Mouse (Mus musculus): ENCODE measurements around the gene Tulp2. TPM values are rescaled to one million over a fixed set of nuclear protein-coding genes. Genes with fewer than 3 reads are reported as not detected.

The Tulp2 gene
- 0.22 TPM in 1 of 2 replicates, not detected in the other for polyA plus RNA-seq (2015; fragmentation: Nextera tagmentation; extraction: Ambion mirVana)

DNA sequence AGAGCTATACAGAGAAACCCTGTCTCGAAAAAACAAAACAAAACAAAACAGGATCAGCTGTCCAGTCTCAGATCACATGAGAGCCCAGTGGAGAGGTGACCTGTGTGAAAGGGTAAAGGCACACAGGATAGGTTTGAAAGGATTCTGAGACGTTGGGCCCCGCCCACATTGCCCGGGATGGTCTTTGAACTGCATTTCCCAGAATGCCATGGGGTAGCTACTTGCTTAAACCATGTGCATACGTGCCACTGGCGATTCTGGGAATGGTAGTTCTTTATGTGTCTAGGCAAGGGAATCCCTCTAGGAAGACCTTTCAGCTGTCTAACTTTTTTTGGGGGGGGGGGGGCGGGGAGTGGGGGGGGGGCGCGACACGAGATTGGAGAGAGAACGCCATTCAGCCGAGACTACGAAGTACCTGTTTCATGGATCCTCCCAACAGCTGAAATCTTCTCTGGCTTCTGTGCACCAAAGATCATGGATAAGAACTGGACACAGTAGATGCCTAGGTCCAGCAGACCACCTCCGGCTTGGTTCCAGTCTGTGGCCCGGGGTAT is at the start of gene Tulp2:
Gene Tulp2, plus strand, starts transcription at position 504 of the 554 bp plus-strand sequence.
- H3K4me2 ChIP-seq (replicated peaks) = no peak within 1 kb of the TSS
- ATAC-seq = peak; percentile 89
- no peaks in the 10 kb centered on the region for H3K36me3 ChIP-seq
- H3K27ac ChIP-seq = no peak within 1 kb of the TSS
- no peaks in the 10 kb centered on the region for H3K9me3 ChIP-seq
- no peak within 1 kb of the TSS for H3K9ac ChIP-seq (replicated peaks)
- no peaks in the 10 kb centered on the region for H3K4me1 ChIP-seq (replicated peaks)
- WGBS = 52% methylated on average over 15 of the region's 15 CpGs
- H3K27me3 ChIP-seq = no peaks in the 10 kb centered on the region
- no peak within 1 kb of the TSS for H3K4me3 ChIP-seq (replicated peaks)

DNA sequence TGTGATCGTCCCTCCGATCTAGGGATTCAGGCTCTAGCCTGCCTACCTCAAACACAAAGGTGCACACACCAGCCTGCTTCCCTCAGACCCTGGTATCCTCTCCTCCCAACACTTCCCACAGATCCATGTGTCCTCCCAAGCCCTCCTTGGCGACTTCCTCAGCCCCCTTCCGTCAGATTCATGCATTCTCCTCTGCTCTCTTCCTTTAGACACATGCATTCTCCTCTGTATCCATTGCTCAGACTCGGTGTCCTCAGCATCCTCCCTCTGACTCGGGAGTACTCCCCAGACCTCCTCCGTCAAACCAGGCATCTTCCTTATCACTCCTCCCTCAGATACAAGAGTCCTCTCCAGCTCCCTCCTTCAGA is 47.9 kb upstream of the Tulp2 start:
- H3K9me3 ChIP-seq = no peaks in the 10 kb centered on the region
- WGBS = under 1% methylated on average over 7 of the region's 7 CpGs
- ATAC-seq = no peak
- H3K27ac ChIP-seq = peak overlapping the region; percentile 94
- H3K4me2 ChIP-seq (replicated peaks) = peak overlapping the region; percentile 99
- H3K36me3 ChIP-seq = peaks cover 33% of the 10 kb centered on the region
- peak overlapping the region; percentile 92 for H3K9ac ChIP-seq (replicated peaks)
- H3K4me1 ChIP-seq (replicated peaks) = peaks cover 47% of the 10 kb centered on the region
- peak overlapping the region; percentile 95 for H3K4me3 ChIP-seq (replicated peaks)
- H3K27me3 ChIP-seq = no peaks in the 10 kb centered on the region

DNA sequence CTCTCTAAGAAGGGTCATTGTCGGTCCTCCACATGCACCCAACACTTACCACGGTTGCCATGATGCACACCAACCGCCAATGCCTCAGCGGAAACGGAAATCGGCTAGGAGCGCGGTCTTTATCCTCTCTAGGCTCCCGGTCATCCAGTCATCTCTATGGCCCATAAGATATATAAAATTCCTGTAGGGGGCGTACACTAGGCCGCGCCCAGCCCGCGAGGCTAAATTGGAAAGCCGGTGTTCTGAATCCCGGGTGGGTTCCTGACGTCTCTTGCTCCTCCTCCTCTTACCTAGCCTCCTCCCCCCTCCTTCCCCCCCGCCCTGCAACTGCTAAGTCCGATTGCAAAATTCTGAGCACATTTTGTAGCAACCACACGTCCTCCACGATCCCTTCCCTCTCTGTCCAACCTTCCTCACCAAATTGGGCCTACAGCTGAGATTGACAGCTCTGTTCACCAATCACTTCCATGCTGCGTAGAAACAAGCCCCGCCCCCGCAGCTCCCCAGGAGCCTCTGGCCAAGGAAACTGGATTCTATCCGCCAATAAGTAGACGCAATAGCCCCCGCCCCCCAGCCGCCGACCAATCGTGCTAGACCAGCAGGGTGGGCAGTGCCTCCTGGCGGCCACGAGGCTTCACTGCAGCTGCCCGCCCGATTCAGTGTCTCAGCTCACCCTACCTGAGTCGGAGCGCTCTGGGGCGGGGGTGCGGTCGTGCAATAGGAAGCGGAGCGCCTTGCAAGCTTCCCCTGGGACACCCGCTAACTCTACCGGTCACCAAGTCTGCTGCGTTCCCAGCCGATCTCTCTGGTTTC is 47.3 kb upstream of the Tulp2 start, which contains the start of gene Gys1:
Gene Gys1, plus strand, starts transcription at position 642 of the 813 bp plus-strand sequence.
- no peaks in the 10 kb centered on the region for H3K9me3 ChIP-seq
- H3K36me3 ChIP-seq = peaks cover 27% of the 10 kb centered on the region
- H3K9ac ChIP-seq (replicated peaks) = peak within 1 kb of the TSS; percentile 92
- under 1% methylated on average over 45 of the region's 45 CpGs for WGBS
- H3K4me1 ChIP-seq (replicated peaks) = peaks cover 47% of the 10 kb centered on the region
- H3K4me2 ChIP-seq (replicated peaks) = peak within 1 kb of the TSS; percentile 99
- peak within 1 kb of the TSS; percentile 94 for H3K27ac ChIP-seq
- no peaks in the 10 kb centered on the region for H3K27me3 ChIP-seq
- peak within 1 kb of the TSS; percentile 95 for H3K4me3 ChIP-seq (replicated peaks)
- peak; percentile 97 for ATAC-seq

DNA sequence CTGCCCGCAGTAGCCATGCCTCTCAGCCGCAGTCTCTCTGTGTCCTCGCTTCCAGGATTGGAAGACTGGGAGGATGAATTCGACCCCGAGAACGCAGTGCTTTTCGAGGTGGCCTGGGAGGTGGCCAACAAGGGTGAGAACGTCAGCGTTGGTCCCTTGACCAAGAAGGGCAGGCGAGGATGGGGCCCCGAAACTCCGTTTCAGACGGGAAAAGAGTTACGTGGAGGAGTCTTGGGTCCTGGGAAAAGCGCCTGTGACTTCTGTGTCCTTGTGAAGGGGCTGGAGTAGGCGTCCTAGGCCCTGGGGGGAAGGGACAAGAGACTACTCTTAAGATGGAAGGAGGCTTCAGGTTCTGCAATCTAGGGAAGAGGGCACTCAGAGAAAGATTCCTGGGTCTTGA is 46.6 kb upstream of the Tulp2 start:
- Histone ChIP-seq H3K4me2 (replicated peaks) (peak overlapping the region; percentile 99), H3K36me3 (peaks cover 24% of the 10 kb centered on the region), H3K27me3 (no peaks in the 10 kb centered on the region), H3K4me3 (replicated peaks) (peak overlapping the region; percentile 95), H3K9me3 (no peaks in the 10 kb centered on the region), H3K27ac (peak overlapping the region; percentile 35; the same call in 1 of the 2 replicates), H3K9ac (replicated peaks) (peak overlapping the region; percentile 79), H3K4me1 (replicated peaks) (peaks cover 47% of the 10 kb centered on the region)
- 1% methylated on average over 16 of the region's 16 CpGs for WGBS
- no peak for ATAC-seq

DNA sequence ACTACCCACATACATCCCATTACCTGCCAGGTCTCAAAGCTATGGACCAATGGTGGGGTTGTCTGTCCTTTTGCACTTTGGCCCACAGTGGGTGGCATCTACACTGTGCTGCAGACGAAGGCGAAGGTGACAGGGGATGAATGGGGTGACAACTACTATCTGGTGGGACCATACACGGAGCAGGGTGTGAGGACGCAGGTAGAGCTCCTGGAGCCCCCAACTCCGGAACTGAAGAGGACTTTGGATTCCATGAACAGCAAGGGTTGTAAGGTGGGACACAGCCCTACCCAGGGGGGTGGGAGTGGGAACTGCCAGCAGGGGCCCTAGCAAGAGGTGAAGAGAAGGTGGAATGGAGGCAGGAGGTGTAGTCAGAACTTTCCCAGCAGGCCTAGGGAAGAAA is 45.2 kb upstream of the Tulp2 start:
- ATAC-seq = no peak
- 93% methylated on average over 5 of the region's 5 CpGs for WGBS
- Histone ChIP-seq H3K9ac (replicated peaks) (0 out of 2 replicates have a peak overlapping the region, but pooled peaks have one; percentile 6), H3K9me3 (no peaks in the 10 kb centered on the region), H3K4me1 (replicated peaks) (peaks cover 47% of the 10 kb centered on the region), H3K36me3 (peaks cover 15% of the 10 kb centered on the region), H3K27ac (no peak overlapping the region), H3K27me3 (no peaks in the 10 kb centered on the region), H3K4me2 (replicated peaks) (no peak overlapping the region; the same call in 1 of the 2 replicates), H3K4me3 (replicated peaks) (no peak overlapping the region)

DNA sequence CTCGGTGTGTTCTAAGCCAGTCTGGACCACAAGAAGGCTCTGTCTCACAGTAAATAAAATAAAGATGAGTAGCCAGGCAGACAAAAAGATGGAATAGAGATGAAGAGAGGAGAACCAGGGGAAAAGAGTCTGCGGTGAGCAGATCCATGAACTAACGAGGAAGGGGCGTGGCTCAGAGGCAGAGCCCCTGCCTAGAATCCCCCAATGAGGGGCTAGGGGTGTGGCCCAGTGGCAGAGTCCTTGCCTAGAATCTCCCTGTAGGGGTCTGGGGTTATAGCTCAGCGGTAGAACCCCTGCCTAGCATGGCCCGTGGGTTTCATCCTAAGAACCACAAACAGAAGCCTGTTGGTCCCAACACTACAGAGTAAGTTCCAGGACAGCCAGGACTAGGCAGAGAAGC is 44.6 kb upstream of the Tulp2 start:
- peaks cover 13% of the 10 kb centered on the region for H3K36me3 ChIP-seq
- H3K4me1 ChIP-seq (replicated peaks) = peaks cover 47% of the 10 kb centered on the region
- no peak for ATAC-seq
- H3K4me2 ChIP-seq (replicated peaks) = no peak overlapping the region
- WGBS = 30% methylated on average over 6 of the region's 6 CpGs
- no peaks in the 10 kb centered on the region for H3K27me3 ChIP-seq
- H3K9ac ChIP-seq (replicated peaks) = no peak overlapping the region
- no peak overlapping the region for H3K4me3 ChIP-seq (replicated peaks)
- H3K27ac ChIP-seq = no peak overlapping the region
- no peaks in the 10 kb centered on the region for H3K9me3 ChIP-seq

DNA sequence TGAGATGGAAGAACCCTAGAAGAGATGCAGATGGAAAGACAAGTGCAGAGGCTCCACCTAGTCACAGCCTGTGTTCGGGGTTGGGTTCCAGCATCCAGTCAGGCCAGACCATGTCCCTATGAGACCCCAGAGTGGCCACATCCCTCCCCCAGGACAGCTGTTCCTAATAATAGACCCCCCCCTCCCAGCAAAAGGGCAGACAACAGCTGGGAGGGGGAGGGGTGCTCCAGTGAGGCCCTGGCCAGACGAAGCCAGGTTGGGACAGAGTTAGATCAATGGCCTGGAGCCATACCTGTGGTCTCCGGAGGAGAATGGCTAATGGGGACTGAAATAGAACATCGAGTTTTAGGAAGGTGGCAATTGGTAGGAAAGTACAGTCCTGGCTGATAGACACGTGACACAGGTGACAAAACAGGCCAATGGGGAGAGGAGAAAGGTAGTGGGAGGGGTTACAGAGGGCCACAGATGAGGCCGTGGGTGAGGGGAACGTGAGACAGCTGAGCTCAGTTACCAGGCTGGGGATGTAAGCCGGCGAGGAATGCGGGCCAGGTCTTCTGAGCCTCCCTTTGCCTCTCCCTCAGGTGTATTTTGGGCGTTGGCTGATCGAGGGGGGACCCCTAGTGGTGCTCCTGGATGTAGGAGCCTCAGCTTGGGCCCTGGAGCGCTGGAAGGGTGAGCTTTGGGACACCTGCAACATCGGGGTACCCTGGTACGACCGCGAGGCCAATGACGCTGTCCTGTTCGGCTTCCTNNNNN is 44.0 kb upstream of the Tulp2 start, which contains the start of gene Ruvbl2:
Gene Ruvbl2, minus strand, starts transcription at position 576 of the 756 bp plus-strand sequence.
- Histone ChIP-seq H3K27ac (no peak within 1 kb of the TSS), H3K4me1 (replicated peaks) (peaks cover 44% of the 10 kb centered on the region), H3K36me3 (peaks cover 17% of the 10 kb centered on the region), H3K4me2 (replicated peaks) (no peak within 1 kb of the TSS), H3K9me3 (no peaks in the 10 kb centered on the region), H3K4me3 (replicated peaks) (no peak within 1 kb of the TSS), H3K9ac (replicated peaks) (no peak within 1 kb of the TSS), H3K27me3 (no peaks in the 10 kb centered on the region)
- no peak for ATAC-seq
- WGBS = 21% methylated on average over 19 of the region's 19 CpGs

DNA sequence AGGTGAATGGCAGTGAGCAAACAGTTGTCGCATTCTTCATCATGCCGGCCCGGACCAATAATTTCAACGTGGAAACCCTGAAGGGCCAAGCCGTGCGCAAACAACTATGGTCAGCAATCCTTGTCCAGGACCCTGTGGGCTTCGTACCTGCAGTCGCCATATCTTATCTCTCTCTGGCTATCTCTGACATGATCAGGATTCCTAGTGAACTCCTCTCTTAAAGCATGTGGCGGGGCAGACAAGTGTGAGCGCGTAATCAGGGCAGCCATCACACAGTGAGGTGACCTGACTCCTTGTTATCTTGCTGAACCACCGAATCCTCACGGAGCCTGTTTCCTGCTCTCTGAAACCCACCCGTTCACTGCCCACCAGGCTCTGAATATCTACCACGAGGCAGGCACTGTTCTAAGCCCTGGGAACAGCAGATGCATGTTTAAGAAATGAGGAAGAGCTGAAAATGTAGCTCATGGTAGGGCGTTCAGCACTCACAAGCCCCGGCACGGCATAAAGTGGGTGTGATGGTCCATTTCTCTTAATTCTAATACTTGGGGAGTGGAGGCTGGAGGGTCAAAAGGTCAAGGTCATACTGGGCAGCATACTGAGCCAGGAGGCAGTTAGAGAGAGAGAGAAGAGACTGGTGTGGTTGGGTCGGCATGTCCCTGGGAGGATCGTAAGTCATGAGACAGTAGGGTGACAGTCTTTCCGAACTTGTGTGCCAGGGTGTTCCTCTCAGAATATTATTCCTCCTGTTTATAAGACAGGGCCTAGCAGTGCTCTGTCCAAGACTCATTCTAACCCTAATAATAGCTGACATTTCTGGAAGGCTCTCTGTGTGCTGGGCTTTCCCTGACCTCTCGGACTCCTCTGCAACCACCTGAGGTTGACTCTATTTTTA is 37.9 kb upstream of the Tulp2 start:
- H3K4me2 ChIP-seq (replicated peaks) = no peak overlapping the region
- H3K9ac ChIP-seq (replicated peaks) = no peak overlapping the region
- no peak overlapping the region for H3K27ac ChIP-seq
- H3K36me3 ChIP-seq = peaks cover 59% of the 10 kb centered on the region
- no peaks in the 10 kb centered on the region for H3K4me1 ChIP-seq (replicated peaks)
- ATAC-seq = no peak
- no peaks in the 10 kb centered on the region for H3K27me3 ChIP-seq
- no peaks in the 10 kb centered on the region for H3K9me3 ChIP-seq
- 90% methylated on average over 22 of the region's 22 CpGs for WGBS
- H3K4me3 ChIP-seq (replicated peaks) = no peak overlapping the region

DNA sequence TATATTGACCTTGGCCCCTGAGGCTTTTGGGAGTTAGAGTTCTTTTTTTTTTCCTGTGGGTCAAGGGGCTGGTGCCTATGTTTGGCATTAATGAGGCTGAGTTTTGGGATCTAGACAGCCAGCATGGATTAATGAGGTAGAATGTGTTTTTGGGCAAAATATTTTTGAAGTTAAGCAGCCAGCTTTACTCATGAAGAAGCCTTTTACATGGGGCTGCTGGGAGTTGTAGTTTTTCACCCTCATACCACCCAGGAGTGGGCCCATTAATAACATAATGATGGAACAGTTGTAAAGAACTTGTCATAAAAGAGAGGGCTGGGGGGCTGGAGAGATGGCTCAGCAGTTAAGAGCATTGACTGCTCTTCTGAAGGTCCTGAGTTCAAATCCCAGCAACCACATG is 35.1 kb upstream of the Tulp2 start:
- Histone ChIP-seq H3K27me3 (no peaks in the 10 kb centered on the region), H3K27ac (no peak overlapping the region), H3K4me3 (replicated peaks) (no peak overlapping the region), H3K9me3 (no peaks in the 10 kb centered on the region), H3K4me2 (replicated peaks) (no peak overlapping the region), H3K36me3 (peaks cover 63% of the 10 kb centered on the region), H3K4me1 (replicated peaks) (peaks cover 2% of the 10 kb centered on the region; the same call in 1 of the 2 replicates), H3K9ac (replicated peaks) (no peak overlapping the region)
- ATAC-seq = no peak

DNA sequence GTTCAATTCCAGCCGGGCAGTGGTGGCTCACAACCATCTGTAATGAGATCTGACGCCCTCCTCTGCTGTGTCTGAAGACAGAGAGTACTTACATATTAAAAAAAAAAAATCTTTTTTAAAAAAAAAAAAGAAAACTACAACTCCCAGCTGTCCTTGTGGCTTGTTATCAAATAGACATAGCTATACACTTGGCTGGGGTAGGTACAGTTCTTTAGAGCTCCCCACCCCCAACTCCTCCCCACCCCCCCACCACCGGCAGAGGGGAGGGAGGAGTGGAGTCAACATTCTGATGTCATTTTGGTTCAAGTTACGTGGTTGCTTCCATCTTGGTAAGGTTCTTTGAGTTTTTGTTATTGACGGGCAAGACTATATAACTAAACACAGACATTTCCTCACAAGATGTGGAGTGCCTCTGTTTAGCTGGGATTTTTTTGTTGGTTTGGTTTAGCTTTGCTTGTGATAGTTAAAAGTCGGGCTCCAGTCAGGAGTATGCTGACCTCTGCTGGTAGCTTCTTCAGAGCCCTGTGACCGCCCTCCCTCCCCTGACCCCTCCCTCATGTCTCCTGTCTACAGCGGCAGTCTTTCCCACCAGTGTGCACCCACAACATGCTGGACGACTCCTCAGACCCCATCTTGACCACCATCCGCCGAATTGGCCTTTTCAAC is 34.2 kb upstream of the Tulp2 start:
- Histone ChIP-seq H3K9ac (replicated peaks) (no peak overlapping the region), H3K36me3 (peaks cover 61% of the 10 kb centered on the region), H3K4me3 (replicated peaks) (no peak overlapping the region), H3K27me3 (no peaks in the 10 kb centered on the region), H3K4me1 (replicated peaks) (peaks cover 3% of the 10 kb centered on the region; the same call in 1 of the 2 replicates), H3K4me2 (replicated peaks) (no peak overlapping the region), H3K9me3 (no peaks in the 10 kb centered on the region), H3K27ac (no peak overlapping the region)
- no peak for ATAC-seq
- WGBS = 44% methylated on average over 11 of the region's 11 CpGs

DNA sequence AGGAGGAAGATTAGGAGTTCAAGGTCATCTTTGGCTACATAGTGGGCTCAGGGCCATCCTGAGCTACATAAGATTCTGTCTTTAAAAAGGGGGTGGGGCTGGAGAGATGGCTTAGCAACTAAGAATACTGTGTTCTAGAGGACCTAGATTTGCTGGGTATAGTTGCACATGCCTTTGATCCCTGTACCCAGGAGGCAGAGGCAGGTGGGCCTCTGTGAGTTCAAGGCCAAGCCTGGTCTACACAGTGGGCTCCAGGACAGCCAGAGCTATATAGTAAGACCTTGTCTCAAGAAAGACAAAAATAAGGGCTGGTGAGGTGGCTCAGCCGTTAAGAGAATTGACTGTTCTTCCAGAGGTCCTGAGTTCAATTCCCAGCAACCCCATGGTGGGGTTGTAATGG is 31.7 kb upstream of the Tulp2 start:
- peaks cover 55% of the 10 kb centered on the region for H3K36me3 ChIP-seq
- H3K27me3 ChIP-seq = no peaks in the 10 kb centered on the region
- H3K9me3 ChIP-seq = no peaks in the 10 kb centered on the region
- H3K4me3 ChIP-seq (replicated peaks) = no peak overlapping the region
- H3K9ac ChIP-seq (replicated peaks) = no peak overlapping the region
- no peak overlapping the region for H3K4me2 ChIP-seq (replicated peaks)
- no peak for ATAC-seq
- H3K27ac ChIP-seq = no peak overlapping the region
- WGBS = 90% methylated on average over 1 of the region's 1 CpGs
- peaks cover 3% of the 10 kb centered on the region; the same call in 1 of the 2 replicates for H3K4me1 ChIP-seq (replicated peaks)

Data from midbrain, embryonic 13.5 days (tissue).